Mouse (Mus musculus) kidney, postnatal 10 days (tissue): ENCODE measurements around the gene Polr2e.

ENCODE experiments used
- DNase-seq: peaks from one replicate; pipeline ENCODE4 v3.0.0; 2021; ENCODE audit warnings: mixed read lengths

Polr2e gene

DNA sequence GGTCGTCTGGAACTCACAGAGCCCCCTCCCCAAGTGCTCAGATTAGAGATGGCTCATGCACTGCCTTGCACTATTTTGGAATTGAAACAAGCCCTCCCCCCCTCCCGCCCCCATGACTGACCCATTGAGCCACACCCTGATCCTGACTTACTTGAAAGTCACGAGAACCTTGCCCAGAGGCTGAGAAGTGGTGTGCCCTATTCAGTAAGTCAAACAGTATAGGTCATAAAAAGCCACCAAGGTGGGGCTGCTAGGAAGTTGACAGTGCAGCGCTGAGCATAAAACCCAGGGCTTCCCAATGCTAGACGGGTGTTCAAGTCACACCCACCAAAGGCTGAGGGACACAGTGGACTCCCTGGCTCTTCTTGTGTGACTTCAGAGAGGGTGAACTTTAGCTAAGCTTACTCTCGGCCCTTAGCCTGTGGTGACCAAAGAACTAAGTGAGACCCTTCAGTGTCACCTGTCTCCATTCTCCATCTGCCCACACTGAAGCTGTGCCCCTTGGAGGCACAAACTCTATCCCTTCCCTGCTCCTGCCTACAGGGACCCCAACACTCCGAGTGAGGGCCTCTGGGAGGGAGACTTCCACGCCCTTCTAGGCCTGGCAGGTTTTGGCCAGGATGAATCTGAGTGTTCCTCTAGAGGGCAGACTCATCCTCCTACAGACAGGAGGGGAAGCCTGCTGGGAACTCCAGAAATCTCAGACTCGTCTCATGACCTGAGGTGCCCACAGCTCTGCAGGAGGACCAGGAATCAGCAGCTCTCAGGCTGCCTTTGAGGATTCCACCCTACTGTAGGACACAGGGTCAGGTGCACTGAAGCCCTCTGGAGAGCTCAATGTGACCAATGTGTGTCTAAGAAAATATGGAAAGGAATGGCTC lies 5.8 kb downstream of the Polr2e start:
- peak; percentile 66 for DNase-seq

DNA sequence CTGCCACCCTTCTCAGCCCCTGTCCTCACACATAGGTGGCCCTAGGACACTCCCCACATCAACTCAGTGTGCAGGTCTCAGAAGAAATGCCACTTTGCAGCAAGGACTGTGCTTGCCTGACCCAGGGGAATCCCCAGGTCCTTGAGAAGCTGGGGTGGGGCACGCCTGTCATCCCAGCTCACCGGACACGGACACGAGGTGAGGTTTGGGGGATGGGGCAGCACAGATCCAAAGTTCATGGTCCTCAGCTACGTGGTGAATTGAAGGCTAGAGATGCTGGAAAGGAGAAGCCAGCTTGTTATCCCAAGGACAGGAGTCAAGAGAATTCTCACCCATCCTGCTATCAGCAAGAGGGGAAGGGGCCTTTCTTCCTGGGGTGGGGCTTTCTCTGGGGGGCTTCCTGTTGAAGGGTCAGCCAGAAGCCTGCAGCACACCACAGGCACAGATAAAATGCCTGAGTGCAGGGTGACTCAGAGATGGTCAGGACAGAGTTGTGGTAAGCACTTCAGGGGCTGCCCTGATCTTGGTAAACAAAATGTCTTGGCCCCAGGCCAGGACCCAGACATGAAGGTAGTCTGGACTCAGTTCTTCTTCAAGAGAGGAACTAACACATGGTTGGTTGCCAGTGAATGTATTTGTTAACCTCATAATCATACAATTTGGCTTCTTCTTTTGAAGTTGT lies 6.7 kb downstream of the Polr2e start:
- DNase-seq, result peak; percentile 77

DNA sequence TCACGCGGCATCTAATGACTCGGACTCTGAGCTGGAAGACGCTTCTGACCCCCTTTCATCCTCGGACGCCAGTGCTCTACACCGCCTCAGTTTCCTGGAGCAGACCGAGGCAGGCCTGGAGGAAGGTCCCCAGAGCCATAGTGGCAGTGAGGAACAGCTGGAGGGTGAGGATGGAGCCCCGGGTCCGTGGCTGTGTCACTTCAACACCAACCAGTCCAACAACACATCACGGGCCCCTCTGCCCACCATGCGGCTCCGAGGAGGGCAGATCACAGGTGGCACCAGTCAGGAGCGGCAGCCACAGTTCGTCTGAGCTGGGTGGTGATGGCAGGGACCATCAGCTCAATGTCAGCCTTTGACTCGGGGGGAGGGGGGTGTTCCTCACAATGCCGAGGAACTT lies 8.9 kb downstream of the Polr2e start:
- no peak for DNase-seq

DNA sequence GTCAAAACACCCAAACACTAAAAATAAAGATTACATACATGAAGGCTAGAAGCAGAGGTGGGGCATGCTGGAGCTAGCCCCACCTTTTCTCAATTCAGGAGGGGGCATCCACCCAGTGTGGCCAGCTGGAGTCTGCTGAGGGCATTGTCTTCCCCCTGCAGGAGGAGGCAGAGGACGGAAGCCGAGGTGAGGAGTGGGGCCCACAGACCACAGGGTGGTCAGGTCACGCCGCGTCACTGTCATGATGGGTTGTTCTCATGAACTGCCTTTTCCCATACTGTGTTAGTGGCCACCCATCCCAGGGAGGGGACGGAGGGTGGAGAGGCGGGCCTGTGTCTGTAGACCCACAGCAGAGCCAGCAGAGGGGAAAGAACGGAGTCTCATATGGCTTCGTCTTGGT lies 9.4 kb downstream of the Polr2e start:
- DNase-seq, result no peak

DNA sequence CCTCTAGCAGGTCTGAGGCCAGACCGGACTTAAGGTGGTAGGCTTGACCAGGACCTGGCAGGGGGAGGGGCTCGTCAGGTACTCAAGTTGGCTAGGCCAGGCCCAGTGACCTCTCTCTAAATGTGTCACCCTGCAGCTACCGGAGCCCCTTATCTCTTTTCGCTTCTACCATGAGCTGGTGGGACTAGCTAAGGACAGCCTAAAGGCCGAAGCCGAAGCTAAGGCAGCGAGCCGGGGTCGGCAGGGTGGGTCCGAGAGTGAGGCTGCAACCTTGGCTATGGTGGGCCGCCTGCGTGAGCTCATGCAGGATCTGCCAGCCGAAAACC lies 11.1 kb downstream of the Polr2e start:
- DNase-seq, result no peak

DNA sequence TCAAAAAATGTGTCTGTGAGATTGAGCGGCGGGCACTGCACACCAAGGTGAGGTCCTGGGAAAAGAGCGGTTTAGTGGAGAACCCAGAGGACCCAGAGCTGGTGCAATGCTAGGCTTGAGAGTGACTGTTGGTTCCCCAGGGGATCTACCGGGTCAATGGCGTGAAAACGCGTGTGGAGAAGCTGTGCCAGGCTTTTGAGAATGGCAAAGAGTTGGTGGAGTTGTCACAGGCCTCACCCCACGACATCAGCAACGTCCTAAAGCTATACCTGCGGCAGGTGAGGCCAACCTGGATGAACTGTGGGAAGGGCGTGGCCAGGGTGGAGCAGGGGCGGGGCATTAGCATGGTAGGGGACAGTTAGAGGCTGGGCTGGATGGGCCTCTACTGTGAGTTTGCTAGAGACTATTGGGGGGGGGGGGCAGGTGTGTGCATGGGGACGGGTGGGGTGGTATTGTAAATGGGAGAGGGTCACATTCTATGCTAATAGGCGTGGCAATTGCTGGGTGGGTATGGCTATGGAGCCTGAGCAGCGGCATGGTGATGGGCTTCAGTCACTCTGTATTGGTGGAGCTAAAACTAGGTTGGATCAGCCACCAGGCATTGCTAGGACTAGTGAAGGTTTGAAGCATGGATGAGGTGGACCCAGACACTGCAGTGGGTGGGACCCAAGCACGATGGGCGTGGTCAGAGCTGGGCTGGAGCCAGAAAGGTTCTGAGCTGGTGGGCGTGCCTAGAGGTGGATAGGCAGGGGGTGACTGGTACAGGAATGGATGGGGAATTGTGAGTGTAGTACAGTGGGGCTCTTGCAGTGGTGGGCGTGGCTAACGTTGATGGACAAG lies 11.7 kb downstream of the Polr2e start:
- DNase-seq, result no peak

DNA sequence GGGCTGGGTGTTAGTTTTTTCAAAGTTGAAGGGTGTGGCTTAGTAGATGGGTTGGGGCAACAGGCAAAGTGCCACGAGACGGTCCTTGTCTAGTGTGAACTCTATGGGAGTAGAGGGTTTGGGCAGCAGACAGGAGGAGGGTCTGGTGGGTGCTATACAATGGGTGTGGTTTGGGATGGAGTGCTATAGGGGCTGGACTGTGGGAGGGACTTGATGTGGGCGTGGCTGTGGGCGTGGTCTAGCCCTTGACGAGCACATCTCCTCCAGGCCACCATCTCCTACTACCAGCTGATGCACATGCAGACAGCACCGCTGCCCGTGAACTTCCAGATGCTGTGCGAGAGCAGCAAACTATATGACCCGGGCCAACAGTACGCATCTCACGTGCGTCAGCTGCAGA lies 13.7 kb downstream of the Polr2e start:
- DNase-seq, result no peak

DNA sequence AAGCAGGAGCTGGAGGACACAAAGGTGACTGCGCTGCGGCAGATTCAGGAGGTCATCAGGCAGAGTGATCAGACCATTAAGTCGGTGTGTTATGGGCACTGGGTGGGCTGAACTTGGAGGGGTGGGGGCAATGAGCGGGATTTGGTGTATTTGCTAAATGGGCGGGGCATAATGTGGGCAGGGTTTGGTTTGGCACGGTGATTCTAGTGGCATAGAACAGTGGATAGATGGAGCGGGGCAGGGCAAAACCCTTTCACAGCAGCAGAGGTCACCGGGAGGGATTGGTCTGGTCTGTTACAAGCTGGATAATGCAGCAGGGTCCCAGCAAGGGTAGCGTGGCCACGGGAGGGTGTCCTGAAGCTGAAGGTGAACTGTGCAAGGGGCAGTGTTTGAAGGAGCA lies 14.1 kb downstream of the Polr2e start:
- DNase-seq, result no peak

DNA sequence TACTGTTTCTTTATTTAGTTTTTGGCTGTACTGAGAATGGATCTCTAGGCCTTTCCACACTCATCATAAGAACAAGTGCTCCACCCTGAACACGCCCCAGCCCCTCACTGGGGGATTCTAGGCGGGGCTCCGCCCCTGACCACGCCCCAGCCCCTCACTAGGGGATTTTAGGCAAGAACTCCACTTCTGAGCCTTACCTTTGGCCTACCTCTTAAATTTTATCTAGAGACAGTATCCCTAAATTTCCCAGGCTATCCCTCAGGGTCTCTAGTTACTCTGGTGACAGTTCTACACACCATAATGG lies 14.6 kb downstream of the Polr2e start:
- no peak for DNase-seq

DNA sequence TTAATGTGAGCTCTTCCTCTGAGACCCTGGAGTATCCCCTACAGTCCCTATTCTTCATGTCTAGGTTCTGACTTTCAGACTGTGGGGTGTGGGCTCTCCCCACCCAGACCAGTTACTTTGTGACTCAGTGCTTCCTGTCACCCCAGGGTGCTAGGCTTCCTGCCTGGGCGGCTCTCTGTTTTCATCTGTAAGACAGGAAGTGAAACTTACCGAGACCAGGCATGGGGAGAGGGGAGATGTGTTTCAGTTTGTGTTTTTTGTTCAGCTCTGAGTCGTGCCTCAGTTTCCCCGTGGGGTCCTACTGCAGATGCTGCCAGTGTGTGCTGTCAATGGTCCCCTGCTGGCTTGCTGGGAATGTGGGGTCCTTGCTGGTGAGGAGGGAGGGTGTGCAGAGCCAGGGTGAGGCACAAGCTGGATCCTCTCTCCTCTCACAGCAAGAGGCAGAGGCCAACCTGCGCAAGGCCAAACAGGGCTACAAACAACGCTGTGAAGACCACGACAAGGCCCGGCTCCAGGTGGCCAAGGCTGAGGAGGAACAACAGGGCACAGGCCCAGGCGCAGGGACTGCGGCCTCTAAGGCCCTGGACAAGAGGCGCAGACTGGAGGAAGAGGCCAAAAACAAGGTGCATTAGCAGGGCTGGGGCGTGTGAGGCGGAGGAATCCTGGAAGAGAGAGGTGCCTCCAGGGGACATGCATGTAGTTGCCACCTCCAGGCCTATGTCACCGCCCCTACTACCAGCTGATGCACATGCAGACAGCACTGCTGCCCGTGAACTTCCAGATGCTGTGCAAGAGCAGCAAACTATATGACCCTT lies 15.2 kb downstream of the Polr2e start:
- DNase-seq, result no peak

DNA sequence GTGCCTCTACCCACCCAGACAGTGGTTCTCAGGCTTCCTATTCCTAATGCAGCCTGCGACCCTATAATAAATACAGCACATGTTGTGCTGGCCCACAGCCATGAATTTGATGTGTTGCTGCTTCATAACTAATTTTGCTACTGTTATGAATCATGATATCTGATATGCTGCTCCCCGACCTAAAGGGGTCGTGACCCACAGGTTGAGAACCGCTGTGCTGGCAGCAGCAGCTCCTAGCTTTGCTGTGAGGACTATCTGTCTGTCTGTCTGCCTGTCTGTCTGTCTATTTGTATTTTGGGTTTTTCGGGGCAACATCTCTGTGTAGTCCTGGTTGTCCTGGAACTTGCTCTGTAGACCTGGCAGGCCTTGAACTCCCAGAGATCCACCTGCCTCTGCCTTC lies 15.8 kb downstream of the Polr2e start:
- DNase-seq, result no peak

DNA sequence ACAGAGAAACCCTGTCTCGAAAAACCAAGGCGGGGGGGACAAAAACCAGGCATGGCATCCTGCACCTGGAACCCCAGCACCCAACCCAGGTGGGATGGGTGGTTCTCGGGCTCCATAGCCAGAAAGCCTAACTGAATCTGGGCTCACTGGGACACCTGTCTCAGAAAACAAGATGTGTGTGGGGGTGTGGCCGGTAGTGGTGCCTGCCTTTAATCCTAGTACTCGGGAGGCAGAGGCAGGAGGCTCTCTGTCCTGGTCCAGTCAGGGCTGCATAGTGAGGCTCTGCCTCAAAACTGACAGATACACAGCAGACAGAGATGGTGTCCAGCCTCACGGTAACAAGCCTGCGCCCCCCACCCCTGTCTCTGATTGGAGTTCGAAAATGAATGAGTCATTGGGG lies 16.8 kb downstream of the Polr2e start:
- DNase-seq, result no peak

DNA sequence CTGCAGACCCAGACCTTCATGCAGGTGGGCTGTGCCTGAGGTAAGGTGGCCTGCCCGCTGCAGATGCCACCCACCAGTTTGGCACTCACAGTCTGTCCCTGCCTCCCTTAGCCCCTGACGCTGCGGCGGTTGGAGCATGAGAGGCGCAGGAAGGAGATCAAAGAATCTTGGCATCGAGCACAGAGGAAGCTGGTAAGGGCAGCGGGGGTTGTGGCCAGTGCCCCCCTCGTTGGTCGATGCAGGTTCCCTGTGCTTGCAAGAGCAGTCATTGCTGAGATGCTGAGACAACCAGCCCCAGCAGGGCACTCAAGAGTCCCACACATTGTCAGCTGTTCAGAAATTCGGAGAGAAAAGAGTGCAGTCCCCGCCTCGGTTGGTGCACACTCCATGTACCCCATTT lies 17.4 kb downstream of the Polr2e start:
- no peak for DNase-seq

DNA sequence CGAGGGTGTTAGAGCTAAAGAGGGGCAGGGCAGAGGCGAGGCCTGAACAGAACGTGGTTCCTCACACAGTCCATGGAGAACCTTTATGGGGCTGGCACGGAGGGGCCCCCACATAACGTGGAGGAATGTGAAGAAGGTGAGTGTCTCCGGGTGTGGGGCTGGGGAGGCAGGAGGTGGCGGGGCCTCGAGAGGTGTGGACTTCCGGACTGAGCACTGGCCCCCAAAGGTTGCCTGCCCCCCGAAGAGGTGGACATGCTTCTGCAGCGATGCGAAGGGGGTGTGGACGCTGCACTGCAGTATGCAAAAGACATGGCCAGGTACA lies 18.3 kb downstream of the Polr2e start:
- DNase-seq, result no peak

DNA sequence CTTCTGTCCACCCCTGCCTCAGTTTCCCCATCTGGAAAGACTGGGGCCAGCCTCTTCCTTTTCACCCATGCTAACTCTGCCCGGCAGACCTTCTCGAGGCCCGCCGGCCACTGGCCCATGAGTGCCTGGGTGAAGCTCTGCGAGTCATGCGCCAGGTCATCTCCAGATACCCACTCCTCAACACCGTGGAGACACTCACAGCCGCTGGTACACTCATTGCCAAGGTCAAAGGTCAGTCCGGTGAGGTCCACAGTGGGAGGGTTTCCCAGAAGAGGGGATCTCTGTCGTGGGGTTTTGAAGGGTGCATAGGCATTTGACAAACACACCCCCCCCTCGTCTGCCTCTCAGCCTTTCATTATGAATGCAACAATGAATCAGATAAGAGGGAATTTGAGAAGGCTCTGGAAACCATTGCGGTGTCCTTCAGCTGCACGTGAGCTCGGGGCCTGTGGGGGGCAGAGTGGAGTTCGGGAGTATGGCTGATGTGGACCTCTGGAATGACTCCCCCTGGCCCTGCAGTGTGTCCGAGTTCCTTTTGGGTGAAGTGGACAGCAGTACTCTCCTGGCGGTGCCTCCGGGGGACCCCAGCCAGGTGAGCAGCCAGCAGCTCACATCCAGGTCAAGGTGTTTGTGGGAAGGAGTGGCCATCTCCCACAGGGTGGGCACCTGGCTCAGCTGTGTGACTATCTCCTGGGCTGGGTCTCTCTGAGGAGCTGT lies 18.8 kb downstream of the Polr2e start:
- no peak for DNase-seq

DNA sequence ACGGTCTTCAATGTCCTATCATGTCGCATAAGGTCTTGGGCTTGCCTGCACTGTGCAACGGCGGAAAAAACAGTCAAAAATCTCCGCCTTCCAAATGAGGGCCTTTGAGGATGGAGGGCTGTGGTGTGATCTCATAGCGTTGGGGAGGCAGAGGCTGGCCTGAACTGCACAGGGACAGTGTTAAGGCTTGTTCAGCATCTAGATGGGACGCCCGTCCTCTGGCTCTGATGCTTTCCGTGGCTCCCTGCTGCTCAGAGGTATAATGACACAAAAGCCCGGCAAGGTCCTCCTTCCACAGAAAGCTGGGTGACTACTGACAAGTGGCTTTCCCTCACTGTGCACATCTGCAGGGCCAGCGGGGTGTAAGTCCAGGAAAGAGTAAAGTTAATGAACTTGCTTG lies 19.4 kb downstream of the Polr2e start:
- DNase-seq, result no peak

DNA sequence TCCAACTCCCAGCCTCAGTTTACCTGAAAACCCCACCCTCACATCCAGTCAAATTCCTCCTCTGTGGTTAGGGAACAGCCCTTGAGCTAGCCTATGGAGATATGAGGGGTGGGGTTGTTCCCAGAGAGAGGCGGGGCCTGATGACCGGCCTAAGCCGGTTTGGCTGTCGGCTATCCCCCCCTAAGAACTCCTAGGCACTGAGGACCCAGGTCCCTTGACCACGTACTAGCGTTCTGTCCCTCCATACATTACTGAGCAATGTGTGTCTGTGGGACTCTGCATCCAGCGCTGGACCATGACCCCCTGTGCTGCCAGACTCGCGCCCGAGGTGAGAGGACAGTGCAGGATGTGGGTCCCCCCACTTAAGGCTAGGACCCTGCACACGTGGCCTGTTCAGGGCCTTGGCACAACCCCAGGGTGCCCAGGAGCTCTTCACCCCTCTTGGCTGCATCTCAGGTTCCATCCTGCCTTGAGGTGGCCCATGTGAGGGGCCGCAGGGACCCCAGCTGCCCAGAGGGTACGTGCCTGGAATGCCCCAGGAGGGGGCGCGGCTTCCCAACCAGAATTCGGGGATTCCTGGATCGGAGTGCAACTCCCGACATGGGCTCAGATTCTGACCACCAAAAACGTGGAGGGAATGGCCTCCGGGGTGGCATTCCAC lies 20.0 kb downstream of the Polr2e start:
- DNase-seq, result no peak

DNA sequence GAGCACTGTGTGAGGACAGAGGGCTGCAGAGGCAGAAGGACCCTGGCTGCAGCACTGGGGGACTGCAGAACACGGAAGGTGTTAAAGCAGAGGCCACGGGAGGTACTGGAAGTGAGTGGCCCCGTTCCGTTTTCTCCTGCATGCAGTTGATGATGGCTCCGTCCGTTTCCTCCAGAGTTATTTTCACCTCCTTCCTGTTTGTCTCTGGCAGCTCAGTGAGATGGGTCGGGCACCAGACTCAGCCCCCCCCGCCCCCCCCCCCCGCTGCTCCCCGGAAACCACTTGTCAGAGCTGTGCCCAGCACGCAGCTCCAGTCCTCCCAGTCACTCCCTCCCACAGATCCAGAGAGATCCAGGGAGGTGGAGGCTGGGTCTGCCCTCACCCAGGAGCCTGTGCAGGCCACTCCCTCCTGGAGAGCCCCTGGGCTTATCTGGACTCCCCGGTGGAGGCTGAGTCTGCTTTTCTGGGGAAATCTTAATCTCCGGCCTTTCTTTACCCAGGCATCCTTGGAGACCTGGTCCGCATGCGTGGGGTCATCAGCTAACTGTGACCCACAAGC lies 20.8 kb downstream of the Polr2e start:
- no peak for DNase-seq

DNA sequence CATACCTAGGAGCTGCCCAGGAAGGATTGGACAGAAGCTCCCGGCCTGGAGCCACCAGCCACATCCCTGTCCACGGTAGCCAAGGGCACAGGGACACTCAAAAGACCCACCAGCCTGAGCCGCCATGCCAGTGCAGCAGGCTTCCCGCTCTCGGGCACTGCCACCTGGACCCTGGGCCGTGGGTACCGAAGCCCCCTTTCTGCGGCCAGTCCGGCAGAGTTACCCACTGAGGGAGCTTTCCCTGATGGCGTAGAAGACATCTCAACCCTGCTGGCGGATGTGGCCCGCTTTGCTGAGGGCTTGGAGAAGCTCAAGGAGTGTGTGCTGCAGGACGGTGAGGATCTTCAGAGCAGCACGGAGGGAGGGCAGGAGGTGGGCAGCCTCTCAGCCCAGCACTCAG lies 21.8 kb downstream of the Polr2e start:
- no peak for DNase-seq

DNA sequence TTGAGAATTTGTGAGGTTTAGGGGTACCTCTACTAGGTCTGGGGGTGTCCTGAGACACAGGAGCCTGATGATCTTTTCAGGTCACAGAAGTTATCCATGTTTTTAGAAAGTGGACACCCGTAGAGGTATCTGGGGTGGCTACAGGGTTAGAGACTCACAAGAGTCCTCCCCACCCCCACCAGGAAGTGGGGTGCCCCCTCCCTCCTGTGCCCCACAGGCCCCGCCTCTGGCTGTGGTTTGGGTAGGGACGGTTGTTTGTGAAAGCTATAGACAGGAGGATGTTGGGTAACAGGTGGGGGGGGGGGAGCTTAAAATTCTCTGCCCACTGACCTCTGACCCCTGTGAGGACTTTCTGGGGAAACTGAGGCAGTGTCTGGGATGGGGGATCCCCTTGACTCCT lies 22.2 kb downstream of the Polr2e start:
- no peak for DNase-seq

DNA sequence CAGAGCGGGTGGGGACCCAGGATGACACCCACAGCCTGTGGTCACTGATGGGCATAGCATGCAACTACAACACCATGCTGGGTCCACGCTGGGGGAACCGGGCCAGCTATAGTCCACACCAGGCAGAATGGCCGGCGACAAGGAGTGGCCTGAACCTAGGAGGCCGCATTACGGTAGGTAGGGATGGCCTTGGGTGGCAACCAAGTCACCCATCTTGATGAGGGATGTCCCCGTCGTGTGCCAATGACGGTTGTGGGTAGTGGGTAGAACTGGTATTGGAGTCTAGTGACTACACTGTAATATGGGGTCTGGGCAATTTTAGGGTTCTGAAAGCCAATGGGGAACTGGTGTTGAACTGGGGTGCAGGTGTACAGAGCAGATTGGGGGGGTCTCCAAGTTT lies 22.7 kb downstream of the Polr2e start:
- DNase-seq, result no peak

DNA sequence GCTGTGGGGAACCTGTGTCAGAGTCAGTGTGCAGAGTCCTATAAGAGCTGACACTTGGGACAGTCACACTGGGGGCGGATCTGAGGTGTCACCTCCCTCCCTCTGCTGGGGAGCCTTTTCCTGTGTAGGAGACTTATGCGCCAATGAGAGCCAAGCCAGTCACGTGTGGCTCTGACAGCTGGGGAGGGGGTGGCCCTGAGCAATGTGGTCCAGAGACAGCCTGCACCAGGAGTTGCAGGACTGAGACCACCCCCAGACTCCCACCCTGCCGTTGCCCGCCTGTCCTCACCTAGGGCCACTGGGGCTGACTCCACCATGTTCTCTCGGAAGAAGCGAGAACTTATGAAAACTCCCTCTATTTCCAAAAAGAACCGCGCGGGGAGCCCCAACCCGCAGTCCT lies 23.1 kb downstream of the Polr2e start, which contains the start of gene Arhgap45:
TSS of gene Arhgap45 (plus strand) at position 143 of the 400 bp plus-strand sequence.
- no peak for DNase-seq
